Mouse (Mus musculus) hindbrain, embryonic 12.5 days (tissue): ENCODE results near the gene Ell. TPM values are rescaled to one million over a fixed set of nuclear protein-coding genes. Genes with fewer than 3 reads are reported as not detected.

ENCODE experiments used
- ATAC-seq: fragments of 200-750 bp; cut with Nextera tagmentation; 2 replicates; pipeline ENCODE4 v1.8.0; 2017; ENCODE audit warnings: moderate TSS enrichment; ENCODE audit not compliant: low FRiP score
- H3K27ac ChIP-seq: fragments of 300-500 bp; sonication (generic); 2 replicates; pipeline ENCODE4 v1.5.1; 2016; ENCODE audit warnings: mild to moderate bottlenecking
- H3K27me3 ChIP-seq: fragments of 300-500 bp; sonication (generic); 2 replicates; pipeline ENCODE4 v1.6.1; 2016; ENCODE audit warnings: mild to moderate bottlenecking
- H3K36me3 ChIP-seq: fragments of 300-500 bp; sonication (generic); 2 replicates; pipeline ENCODE4 v1.6.1; 2016; ENCODE audit warnings: mild to moderate bottlenecking
- H3K4me1 ChIP-seq: fragments of 300-500 bp; sonication (generic); 2 replicates; pipeline ENCODE4 v1.6.1; 2016
- H3K4me2 ChIP-seq: fragments of 300-500 bp; sonication (generic); replicated peaks from 2 replicates; pipeline ENCODE4 v1.6.1; 2016; ENCODE audit warnings: mild to moderate bottlenecking
- H3K4me3 ChIP-seq: fragments of 300-500 bp; sonication (generic); 2 replicates; pipeline ENCODE4 v1.5.1; 2016; ENCODE audit warnings: mild to moderate bottlenecking
- H3K9ac ChIP-seq: fragments of 300-500 bp; sonication (generic); 2 replicates; pipeline ENCODE4 v1.6.1; 2016; ENCODE audit warnings: mild to moderate bottlenecking, moderate library complexity
- H3K9me3 ChIP-seq: fragments of 300-500 bp; sonication (generic); replicated peaks from 2 replicates; pipeline ENCODE4 v1.6.1; 2016; ENCODE audit warnings: mild to moderate bottlenecking
- WGBS: fragments of 180-500 bp; shearing (Covaris S2); methylation state at CpG from one replicate; pipeline ENCODE4 v1.1.7; 2016; 5-methylcytosine and 5-hydroxymethylcytosine counted together
- polyA plus RNA-seq: library from polyadenylated mRNA; unstranded; fragments of >200 nt; fragmentation: Nextera tagmentation; extraction: Ambion mirVana; gene quantifications from 2 replicates; pipeline ENCODE4 v1.2.1, GENCODE M21; 2016

Gene Ell
- polyA plus RNA-seq, 1 experiment from 2014 or later: 19.4 TPM

GRCm38 (mm10) chr8:70544200-70544687 is 5.0 kb downstream of the Ell start:
- ATAC-seq: no peak
- no peak overlapping the region for H3K4me2 ChIP-seq
- H3K27me3 ChIP-seq: no peaks in the 10 kb centered on the region
- H3K9me3 ChIP-seq: no peaks in the 10 kb centered on the region
- H3K36me3 ChIP-seq: no peaks in the 10 kb centered on the region
- WGBS: 68% methylated on average over 6 of the region's 6 CpGs
- no peak overlapping the region for H3K27ac ChIP-seq
- no peak overlapping the region for H3K4me3 ChIP-seq
- H3K9ac ChIP-seq: no peak overlapping the region
- peaks cover 26% of the 10 kb centered on the region for H3K4me1 ChIP-seq

DNA sequence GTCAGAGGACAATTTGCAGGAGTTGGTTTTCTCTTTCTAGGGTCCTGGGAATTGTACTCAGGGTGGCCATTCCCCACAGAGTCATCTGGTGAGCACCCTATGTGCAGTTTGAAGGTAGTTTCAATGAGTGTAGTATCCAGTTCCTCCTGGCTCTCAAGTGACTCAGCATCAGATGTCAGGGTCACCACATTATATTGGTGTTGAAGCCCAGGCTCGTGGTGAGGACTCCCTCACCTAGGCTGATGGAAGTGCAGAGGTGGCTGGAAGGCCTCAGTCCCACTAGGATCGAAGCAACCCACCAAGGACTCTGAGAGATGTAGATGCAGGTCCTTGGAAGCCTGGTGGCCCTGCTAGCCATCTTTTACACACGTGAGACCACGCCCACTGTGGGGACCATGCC is 7.2 kb downstream of the Ell start:
- Histone ChIP-seq H3K4me1 (peaks cover 10% of the 10 kb centered on the region), H3K4me3 (no peak overlapping the region), H3K9me3 (no peaks in the 10 kb centered on the region), H3K36me3 (no peaks in the 10 kb centered on the region), H3K27ac (no peak overlapping the region), H3K4me2 (no peak overlapping the region), H3K27me3 (no peaks in the 10 kb centered on the region), H3K9ac (no peak overlapping the region)
- no peak for ATAC-seq
- WGBS: 91% methylated on average over 4 of the region's 4 CpGs

GRCm38 (mm10) chr8:70547762-70548161 is 8.5 kb downstream of the Ell start:
- H3K4me1 ChIP-seq: peaks cover 8% of the 10 kb centered on the region
- WGBS: 89% methylated on average over 6 of the region's 6 CpGs
- H3K27ac ChIP-seq: no peak overlapping the region

DNA sequence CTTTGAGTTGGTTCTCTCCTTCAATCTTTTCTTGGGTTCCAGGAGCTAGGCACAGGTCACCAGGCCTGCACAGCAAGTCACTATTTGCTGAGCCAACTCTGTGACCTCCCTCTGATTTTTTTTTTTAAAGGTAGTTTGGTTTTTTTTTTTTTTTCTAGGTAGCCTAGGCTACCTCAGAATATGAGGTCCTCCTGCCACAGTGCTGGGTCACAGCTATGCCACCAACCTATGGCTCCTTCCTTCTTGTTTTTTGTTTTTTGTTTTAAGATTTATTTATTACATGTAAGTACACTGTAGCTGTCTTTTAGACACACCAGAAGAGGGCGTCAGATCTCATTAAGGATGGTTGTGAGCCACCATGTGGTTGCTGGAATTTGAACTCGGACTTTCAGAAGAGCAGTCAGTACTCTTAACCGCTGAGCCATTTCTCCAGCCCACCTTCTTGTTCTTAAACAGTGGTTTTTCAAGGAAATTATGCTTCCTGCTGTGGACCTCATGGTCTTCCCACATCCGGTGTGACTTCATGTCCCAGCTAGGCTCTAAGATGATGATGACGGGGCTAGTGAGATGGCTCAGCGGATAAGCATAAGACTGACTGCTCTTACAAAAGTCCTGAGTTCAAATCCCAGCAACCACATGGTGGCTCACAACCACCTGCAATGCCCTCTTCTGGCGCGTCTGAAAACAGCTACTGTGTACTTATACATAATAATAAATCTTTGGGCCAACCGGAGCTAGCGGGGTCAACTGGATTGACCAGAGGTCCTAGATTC is 10.3 kb downstream of the Ell start:
- Histone ChIP-seq H3K27ac (no peak overlapping the region), H3K4me2 (no peak overlapping the region), H3K9ac (no peak overlapping the region), H3K4me1 (peaks cover 16% of the 10 kb centered on the region), H3K9me3 (no peaks in the 10 kb centered on the region), H3K27me3 (no peaks in the 10 kb centered on the region), H3K4me3 (no peak overlapping the region), H3K36me3 (no peaks in the 10 kb centered on the region)
- 93% methylated on average over 10 of the region's 10 CpGs for WGBS
- ATAC-seq: no peak

More at GRCm38 (mm10) chr8:70547762-70548161, 8.5 kb downstream of the Ell start:
- no peak for ATAC-seq
- Histone ChIP-seq H3K9ac (no peak overlapping the region), H3K36me3 (no peaks in the 10 kb centered on the region), H3K4me3 (no peak overlapping the region), H3K9me3 (no peaks in the 10 kb centered on the region), H3K27me3 (no peaks in the 10 kb centered on the region), H3K4me2 (no peak overlapping the region)

DNA sequence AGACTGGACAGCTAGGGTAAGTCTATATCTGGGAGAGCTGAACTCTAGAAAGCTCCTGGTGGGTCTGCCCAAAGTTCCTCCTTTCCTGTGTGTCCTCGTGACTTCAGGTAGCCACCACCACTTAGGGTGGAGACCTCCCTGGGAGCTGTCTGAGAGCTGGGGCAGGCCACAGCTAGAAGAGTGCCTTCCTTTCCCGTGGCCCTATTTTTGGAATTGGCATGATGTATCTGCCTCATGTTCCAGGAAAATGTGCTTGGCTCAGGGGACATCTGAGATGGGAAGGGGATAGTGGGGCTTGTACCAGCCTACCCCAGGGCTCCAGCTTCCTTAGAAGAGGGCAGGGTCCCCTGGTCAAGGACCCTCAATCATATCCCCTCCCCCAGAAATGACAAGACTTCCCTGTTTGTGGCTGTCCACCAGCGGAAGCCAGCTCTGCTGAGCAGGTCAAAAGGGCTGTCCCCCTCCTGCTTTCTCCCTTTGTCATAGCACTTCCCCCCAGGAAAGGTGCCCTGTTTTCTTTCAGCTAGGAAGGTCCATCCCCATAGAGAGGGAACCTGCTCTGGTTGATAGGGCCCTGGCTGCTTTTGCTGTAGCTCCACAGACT is 12.4 kb downstream of the Ell start:
- Histone ChIP-seq H3K4me3 (no peak overlapping the region), H3K4me1 (peaks cover 16% of the 10 kb centered on the region), H3K27me3 (no peaks in the 10 kb centered on the region), H3K27ac (no peak overlapping the region), H3K4me2 (no peak overlapping the region), H3K9me3 (no peaks in the 10 kb centered on the region), H3K36me3 (no peaks in the 10 kb centered on the region), H3K9ac (no peak overlapping the region)
- WGBS: 76% methylated on average over 3 of the region's 3 CpGs
- no peak for ATAC-seq

DNA sequence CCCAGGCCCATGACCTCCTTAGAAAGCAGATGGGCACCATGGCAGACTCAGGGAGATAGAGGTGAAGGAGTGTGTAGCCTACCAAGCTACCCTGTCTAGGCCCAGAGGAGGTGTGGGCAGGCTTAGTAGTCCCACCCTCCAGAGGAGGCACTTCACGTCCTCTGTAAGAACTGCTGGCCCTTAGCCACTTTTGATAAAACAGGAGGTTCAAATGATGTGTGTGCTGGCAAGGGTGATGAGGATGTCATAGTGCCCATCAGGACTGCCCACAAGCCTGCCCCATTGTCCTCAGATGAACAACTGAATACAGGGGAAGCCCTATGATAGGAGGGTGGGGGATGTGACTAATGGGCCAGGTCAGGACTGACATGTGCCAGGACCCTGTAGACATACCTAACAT is 13.6 kb downstream of the Ell start:
- no peak for ATAC-seq
- 76% methylated on average over 1 of the region's 1 CpGs for WGBS
- H3K27me3 ChIP-seq: no peaks in the 10 kb centered on the region
- H3K27ac ChIP-seq: no peak overlapping the region
- H3K4me1 ChIP-seq: peaks cover 16% of the 10 kb centered on the region
- no peak overlapping the region for H3K4me3 ChIP-seq
- no peaks in the 10 kb centered on the region for H3K9me3 ChIP-seq
- no peak overlapping the region for H3K9ac ChIP-seq
- no peaks in the 10 kb centered on the region for H3K36me3 ChIP-seq
- no peak overlapping the region for H3K4me2 ChIP-seq

GRCm38 (mm10) chr8:70553740-70554139 is 14.5 kb downstream of the Ell start:
- H3K27me3 ChIP-seq: no peaks in the 10 kb centered on the region
- no peak overlapping the region for H3K4me2 ChIP-seq
- H3K9ac ChIP-seq: no peak overlapping the region
- H3K27ac ChIP-seq: no peak overlapping the region
- H3K36me3 ChIP-seq: no peaks in the 10 kb centered on the region
- ATAC-seq: no peak
- H3K4me1 ChIP-seq: peaks cover 16% of the 10 kb centered on the region
- no peak overlapping the region for H3K4me3 ChIP-seq
- no peaks in the 10 kb centered on the region for H3K9me3 ChIP-seq

DNA sequence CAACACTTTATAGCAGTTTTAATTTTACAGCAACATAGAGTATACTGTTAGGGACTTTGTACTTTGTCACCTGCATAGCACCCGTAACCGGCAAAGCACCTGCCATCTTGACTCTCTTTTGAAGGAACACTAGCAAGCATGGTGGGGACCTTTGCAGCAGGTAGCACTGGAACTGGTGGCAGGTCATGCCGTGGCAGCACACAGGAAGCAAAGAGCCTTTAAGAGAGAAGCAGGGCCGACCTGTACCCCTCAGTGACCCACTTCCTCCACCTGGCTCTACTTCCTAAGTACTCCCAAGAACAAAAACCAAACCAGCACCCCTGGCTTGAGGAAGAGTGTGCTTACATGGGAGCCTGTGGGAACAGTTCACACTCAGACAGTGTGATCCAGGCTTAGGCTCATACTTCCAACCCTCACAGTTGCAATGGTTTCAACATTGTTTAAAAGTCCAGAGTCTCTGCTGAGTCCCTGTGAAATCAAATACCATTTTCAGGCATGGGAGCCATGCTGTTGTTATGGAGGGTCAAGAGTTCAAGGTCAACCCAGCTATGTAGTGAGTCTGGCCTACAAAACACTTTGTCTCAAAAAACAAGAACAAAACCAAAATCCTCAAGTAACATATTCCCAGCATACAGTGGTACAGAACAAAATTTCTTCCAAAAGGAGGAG is 16.0 kb downstream of the Ell start:
- Histone ChIP-seq H3K9me3 (no peaks in the 10 kb centered on the region), H3K9ac (no peak overlapping the region), H3K4me2 (no peak overlapping the region), H3K4me3 (no peak overlapping the region), H3K27me3 (no peaks in the 10 kb centered on the region), H3K27ac (no peak overlapping the region), H3K36me3 (no peaks in the 10 kb centered on the region), H3K4me1 (peaks cover 16% of the 10 kb centered on the region)
- 95% methylated on average over 4 of the region's 4 CpGs for WGBS
- ATAC-seq: no peak

DNA sequence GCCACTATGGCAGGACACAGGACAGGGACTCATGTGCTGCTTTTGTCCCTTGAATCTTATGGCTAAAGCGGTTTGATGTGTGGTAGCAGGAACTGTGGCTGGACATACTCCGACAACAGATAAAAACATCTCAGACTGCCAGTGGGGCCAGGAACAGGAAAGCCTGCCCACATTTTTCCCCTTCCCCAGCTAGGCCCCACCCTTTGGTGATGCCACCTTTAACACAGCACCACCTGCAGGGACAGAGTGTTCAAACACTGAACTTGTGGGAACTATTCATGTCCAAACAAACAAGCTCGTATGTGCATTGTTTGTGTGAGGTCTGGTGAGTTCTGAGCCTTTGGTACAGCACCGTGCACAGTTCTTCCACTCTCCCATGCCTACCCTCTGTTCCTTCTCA is 19.1 kb downstream of the Ell start:
- WGBS: 74% methylated on average over 4 of the region's 4 CpGs
- no peaks in the 10 kb centered on the region for H3K9me3 ChIP-seq
- H3K36me3 ChIP-seq: no peaks in the 10 kb centered on the region
- ATAC-seq: no peak
- no peak overlapping the region for H3K4me3 ChIP-seq
- H3K4me1 ChIP-seq: peaks cover 29% of the 10 kb centered on the region
- H3K27ac ChIP-seq: no peak overlapping the region
- H3K4me2 ChIP-seq: no peak overlapping the region
- no peak overlapping the region for H3K9ac ChIP-seq
- H3K27me3 ChIP-seq: no peaks in the 10 kb centered on the region

DNA sequence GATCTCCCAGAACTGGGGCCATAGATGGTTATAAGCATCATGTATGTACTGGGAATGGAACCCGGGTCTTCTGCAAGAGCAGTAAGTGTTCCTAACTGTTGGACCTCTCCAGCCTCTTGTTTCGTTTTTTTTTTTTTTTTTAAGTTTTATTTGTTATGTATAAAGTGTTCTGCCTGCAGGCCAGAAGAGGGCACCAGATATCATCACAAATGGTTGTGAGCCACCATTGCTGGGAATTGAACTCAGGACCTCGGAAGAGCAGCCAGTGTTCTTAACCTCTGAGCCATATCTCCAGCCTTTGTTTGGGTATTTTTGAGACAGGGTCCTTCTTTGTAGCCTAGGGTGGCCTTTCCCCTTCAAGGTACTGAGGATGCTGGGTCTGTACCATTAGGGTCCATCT is 19.7 kb downstream of the Ell start:
- peaks cover 22% of the 10 kb centered on the region for H3K4me1 ChIP-seq
- H3K4me2 ChIP-seq: no peak overlapping the region
- no peak overlapping the region for H3K9ac ChIP-seq
- no peaks in the 10 kb centered on the region for H3K9me3 ChIP-seq
- 74% methylated on average over 3 of the region's 3 CpGs for WGBS
- H3K27ac ChIP-seq: no peak overlapping the region
- H3K4me3 ChIP-seq: no peak overlapping the region
- no peaks in the 10 kb centered on the region for H3K36me3 ChIP-seq
- H3K27me3 ChIP-seq: no peaks in the 10 kb centered on the region
- no peak for ATAC-seq

DNA sequence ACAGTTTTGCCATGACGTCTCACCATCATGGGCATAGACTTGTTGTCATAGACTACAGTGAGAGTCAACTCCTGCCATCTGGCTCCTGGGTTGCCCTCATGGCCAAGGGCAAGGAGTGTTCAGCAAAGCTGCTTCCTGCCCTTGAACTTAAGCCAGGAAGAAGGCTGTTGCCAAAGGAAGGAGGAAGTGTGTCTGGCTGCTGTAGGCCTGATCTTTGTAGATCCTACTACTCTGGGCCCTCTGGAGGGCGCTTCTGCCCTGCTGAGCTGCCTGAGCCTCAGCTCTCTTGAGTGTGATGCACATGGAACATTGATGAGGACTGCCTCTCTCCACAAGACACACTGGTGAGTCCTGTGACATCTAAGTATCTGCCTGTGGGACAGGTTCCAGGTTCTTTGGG is 20.8 kb downstream of the Ell start:
- 74% methylated on average over 2 of the region's 2 CpGs for WGBS
- H3K27ac ChIP-seq: no peak overlapping the region; the same call in 1 of the 2 replicates
- H3K27me3 ChIP-seq: no peaks in the 10 kb centered on the region
- H3K9me3 ChIP-seq: no peaks in the 10 kb centered on the region
- no peak overlapping the region for H3K4me3 ChIP-seq
- H3K4me2 ChIP-seq: no peak overlapping the region
- H3K4me1 ChIP-seq: peaks cover 25% of the 10 kb centered on the region
- H3K36me3 ChIP-seq: no peaks in the 10 kb centered on the region
- no peak for ATAC-seq
- H3K9ac ChIP-seq: no peak overlapping the region

DNA sequence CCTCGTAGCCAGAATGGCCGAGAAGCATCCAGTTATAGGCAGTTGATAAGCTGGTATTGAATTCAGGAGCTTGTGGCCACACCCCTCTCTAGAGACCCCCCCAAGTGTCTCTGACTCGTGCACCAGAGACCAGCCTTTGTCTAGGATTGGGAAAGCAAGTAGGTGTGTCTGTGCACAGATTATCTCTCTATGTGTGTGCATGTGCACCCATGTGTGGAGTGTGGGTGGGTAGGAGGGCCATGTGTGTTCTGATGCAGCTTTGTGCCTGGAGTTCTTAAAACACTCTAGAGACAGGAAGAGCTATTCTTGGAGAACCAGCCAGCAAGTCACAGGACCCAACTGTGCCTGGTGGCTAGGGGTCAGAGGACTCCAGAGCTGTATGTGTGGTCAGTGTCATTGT is 21.3 kb downstream of the Ell start:
- Histone ChIP-seq H3K9me3 (no peaks in the 10 kb centered on the region), H3K4me3 (no peak overlapping the region), H3K27ac (no peak overlapping the region; the same call in 1 of the 2 replicates), H3K4me2 (no peak overlapping the region), H3K36me3 (no peaks in the 10 kb centered on the region), H3K9ac (no peak overlapping the region), H3K4me1 (peaks cover 27% of the 10 kb centered on the region), H3K27me3 (no peaks in the 10 kb centered on the region)
- 75% methylated on average over 3 of the region's 3 CpGs for WGBS
- no peak for ATAC-seq
